Mouse (Mus musculus): ENCODE results near the gene Itm2a.

Itm2a gene

DNA sequence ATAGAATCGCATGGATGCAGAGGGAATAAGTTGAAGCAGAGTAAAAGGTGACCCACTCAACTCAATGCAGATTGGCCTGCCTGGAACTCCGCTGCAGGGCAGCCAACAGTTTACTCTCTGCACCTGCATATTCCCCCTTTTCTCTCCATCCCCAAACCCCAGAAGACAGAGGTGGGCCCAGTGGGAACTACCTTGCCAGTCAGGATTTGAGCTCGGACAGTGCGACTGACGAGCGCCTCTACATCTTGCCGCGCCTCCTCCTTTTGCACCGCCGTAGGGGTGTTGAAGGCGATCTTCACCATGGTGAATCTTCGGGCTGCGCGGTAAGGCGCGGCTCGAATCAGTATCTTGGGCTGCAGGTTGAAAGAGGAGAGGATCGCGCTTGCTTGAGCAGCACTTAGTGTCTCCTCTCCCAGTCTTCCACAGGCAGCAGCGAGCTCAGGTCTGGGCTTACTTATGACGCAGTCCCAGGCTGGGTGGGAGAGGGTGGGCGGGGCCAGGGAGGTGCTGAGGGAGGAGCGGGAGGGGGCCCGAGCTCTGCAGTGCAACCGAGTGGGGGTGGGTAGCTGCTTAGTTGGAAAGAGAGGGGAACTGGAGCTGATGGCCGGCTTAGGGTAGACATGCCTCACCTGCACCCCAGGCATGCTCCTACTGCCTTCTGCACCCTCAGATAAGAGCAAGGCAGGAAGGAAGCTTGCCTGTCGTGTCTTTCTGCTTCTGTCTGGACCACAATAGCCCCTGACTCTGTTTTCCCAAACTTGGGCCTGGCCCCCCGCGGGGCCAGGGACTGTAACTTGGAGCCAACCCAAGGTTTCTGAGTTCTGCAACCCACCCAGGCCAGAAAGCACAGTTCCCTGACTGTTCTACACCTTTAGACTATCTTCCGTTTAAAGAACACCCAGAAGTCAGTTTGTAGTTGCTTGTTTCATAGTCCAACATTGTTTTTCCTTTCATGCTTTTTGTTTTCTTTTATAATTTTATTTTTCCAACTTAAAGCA is at the start of gene Itm2a:
TSS of gene Itm2a (minus strand) at position 462 of the 998 bp plus-strand sequence.
- peak in 1 of 2 experiments; percentile 3 for DNase-seq (ENCODE audit: low spot score in 2 of 2)

GRCm38 (mm10) chrX:107435887-107436286 is 32.7 kb upstream of the Itm2a start:
- DNase-seq (ENCODE audit: low spot score in 2 of 2): no peak

- no peak for DNase-seq (ENCODE audit: low spot score in 2 of 2)
These were observed 18.1 kb upstream of the Itm2a start for GRCm38 (mm10) chrX:107421304-107421703.

GRCm38 (mm10) chrX:107417345-107417744 is 14.2 kb upstream of the Itm2a start:
- no peak for DNase-seq (ENCODE audit: low spot score in 2 of 2)

- no peak for DNase-seq (ENCODE audit: low spot score in 2 of 2)
These were observed 12.8 kb upstream of the Itm2a start for GRCm38 (mm10) chrX:107415999-107416398.

DNA sequence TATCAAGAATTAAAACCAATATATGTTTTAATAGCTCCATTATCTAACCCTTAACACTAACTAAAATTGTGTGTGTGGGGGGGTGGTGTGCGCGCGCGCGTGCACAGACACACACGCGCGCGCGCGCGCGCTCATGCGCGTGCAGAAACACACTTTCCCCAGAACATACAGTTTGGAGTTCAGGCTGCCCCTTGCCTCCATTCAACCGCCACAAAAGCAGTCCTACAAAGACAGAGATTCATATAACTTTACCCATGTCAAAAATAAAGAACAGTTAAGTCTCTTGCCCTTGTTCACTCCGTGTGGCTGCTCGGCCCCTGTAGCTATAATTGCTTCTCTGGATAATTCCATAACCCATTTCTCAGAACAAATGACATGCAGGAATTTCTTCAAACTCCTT is 695 bp downstream of the Itm2a start:
- no peak for DNase-seq (ENCODE audit: low spot score in 2 of 2)

DNA sequence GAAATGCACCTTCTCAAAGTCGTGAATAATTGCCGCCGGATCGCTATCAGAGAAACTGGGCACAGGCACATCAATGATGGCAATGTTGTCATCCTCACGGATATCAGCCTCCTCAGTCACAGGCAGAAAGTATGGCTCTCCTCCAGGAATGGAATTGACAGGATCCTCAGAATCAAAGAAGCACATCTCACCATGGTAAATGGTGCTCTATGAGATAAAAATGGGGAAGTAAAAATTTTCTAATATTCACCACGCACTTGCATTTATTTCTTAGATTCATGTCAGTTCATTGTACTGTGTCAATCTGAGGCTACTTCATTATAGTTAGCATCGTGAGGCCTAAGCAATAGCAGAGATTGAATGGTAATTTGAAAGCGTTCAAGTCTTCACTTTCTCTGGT is 4.1 kb downstream of the Itm2a start:
- DNase-seq (ENCODE audit: low spot score in 2 of 2): no peak

DNA sequence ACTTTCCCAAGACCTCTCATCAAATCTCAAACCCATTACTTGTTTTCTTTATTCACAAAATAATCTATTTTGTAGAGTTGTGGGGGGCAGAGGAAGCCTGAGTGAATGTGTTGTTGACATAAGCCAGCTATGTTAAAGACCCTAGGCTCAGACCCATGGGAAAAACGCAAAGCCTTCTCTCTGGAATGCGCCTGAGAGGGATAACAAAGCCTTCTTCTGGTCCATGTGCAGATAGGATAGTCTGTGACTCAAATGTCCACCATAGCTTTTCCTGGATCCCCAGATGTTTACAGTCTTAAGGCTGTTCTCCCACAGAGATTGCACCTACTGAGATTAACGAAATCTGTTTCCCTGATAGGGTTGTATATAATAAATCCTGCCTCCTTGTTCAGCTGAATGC is 9.9 kb downstream of the Itm2a start:
- DNase-seq (ENCODE audit: low spot score in 2 of 2): no peak

DNA sequence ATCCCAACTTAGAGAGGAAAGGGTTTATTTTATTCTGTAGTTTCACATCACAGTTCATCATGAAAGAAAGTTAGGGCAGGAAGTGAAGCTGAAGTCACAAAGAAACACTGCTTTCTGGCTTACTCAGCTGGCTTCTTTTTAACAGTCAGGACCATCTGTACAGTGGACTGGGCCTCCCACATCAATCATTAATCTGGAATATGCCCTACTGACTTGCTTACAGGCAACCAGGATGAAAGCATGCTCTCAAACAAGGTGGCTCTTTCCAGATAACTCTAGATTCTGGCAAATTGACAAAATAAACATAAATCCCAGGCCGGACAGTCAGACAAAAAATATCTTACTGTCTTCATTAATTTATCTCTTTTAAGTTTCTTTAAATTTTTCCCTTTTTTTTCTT is 27.8 kb downstream of the Itm2a start:
- no peak for DNase-seq (ENCODE audit: low spot score in 2 of 2)
